Mouse (Mus musculus) embryonic facial prominence, embryonic 10.5 days (tissue): Measurements from ENCODE around the gene Ccdc113. TPM values are rescaled to one million over a fixed set of nuclear protein-coding genes. Genes with fewer than 3 reads are reported as not detected.
"Not testable (repeated sequence)": the region's sequence is repeated elsewhere in the genome, so short reads cannot be mapped to it uniquely, and the experiment has no call there.

Experiments used
- DNase-seq: peaks from one replicate; pipeline ENCODE4 v3.0.0-alpha.2; 2017; ENCODE audit warnings: low spot score
- H3K27ac ChIP-seq: fragments of 300-500 bp; sonication (generic); replicated peaks from 2 replicates; pipeline ENCODE4 v1.5.1; 2016; ENCODE audit warnings: mild to moderate bottlenecking
- H3K27me3 ChIP-seq: fragments of 300-500 bp; sonication (generic); replicated peaks from 2 replicates; pipeline ENCODE4 v1.6.1; 2016; ENCODE audit warnings: low read depth, mild to moderate bottlenecking; ENCODE audit not compliant: poor library complexity, severe bottlenecking
- H3K36me3 ChIP-seq: fragments of 300-500 bp; sonication (generic); replicated peaks from 2 replicates; pipeline ENCODE4 v1.6.1; 2016; ENCODE audit warnings: mild to moderate bottlenecking, moderate library complexity
- H3K4me1 ChIP-seq: fragments of 300-500 bp; sonication (generic); 2 replicates; pipeline ENCODE4 v1.6.1; 2016
- H3K4me3 ChIP-seq: fragments of 300-500 bp; sonication (generic); 2 replicates; pipeline ENCODE4 v1.5.1; 2016; ENCODE audit warnings: mild to moderate bottlenecking, moderate library complexity
- H3K9me3 ChIP-seq: fragments of 300-500 bp; sonication (generic); 2 replicates; pipeline ENCODE4 v1.6.1; 2016; ENCODE audit warnings: mild to moderate bottlenecking
- WGBS: fragments of 180-500 bp; shearing (Covaris S2); methylation state at CpG from one replicate; pipeline ENCODE4 v1.1.7; 2016; 5-methylcytosine and 5-hydroxymethylcytosine counted together
- polyA plus RNA-seq: library from polyadenylated mRNA; unstranded; fragments of >200 nt; fragmentation: Nextera tagmentation; extraction: Ambion mirVana; gene quantifications from 2 replicates; pipeline ENCODE4 v1.2.1, GENCODE M21; 2016

Gene Ccdc113
- polyA plus RNA-seq, 1 experiment from 2014 or later = 0.11 TPM

DNA sequence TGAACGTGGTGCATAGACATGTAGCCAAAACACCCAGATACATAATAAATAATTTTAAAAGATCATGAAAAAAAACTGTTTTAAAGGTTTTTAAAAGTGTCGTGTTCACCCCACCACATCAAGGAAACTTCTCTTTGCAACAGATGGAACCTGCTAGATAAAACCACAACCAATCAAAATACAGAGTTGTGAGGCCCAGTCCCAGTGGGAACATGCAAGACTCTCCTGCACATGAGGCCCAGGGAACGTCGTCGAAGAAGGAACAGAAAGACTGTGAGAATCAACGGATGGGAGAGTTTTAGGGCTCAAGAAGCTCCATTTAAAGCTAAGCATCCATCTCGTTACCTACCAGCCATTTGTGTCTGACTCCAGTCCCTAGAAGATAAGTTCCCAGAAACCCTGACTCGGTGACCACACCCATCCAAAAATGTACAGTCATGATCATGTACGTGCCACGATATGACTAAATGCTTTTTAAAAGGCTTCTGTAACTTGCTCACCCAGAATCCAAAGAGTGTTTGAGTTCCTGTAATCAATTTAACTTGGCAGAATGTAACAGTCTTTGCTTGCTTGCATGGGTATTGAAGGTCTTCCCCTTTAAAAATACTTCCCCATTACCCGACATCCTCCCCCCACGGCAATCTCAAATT lies 58.4 kb downstream of the Ccdc113 start:
- no peak overlapping the region for H3K4me3 ChIP-seq
- 89% methylated on average over 12 of the region's 12 CpGs for WGBS
- peaks cover 10% of the 10 kb centered on the region for H3K4me1 ChIP-seq
- H3K27ac ChIP-seq = no peak overlapping the region
- no peaks in the 10 kb centered on the region for H3K36me3 ChIP-seq
- DNase-seq = no peak
- H3K27me3 ChIP-seq = no peaks in the 10 kb centered on the region
- H3K9me3 ChIP-seq = no peaks in the 10 kb centered on the region

DNA sequence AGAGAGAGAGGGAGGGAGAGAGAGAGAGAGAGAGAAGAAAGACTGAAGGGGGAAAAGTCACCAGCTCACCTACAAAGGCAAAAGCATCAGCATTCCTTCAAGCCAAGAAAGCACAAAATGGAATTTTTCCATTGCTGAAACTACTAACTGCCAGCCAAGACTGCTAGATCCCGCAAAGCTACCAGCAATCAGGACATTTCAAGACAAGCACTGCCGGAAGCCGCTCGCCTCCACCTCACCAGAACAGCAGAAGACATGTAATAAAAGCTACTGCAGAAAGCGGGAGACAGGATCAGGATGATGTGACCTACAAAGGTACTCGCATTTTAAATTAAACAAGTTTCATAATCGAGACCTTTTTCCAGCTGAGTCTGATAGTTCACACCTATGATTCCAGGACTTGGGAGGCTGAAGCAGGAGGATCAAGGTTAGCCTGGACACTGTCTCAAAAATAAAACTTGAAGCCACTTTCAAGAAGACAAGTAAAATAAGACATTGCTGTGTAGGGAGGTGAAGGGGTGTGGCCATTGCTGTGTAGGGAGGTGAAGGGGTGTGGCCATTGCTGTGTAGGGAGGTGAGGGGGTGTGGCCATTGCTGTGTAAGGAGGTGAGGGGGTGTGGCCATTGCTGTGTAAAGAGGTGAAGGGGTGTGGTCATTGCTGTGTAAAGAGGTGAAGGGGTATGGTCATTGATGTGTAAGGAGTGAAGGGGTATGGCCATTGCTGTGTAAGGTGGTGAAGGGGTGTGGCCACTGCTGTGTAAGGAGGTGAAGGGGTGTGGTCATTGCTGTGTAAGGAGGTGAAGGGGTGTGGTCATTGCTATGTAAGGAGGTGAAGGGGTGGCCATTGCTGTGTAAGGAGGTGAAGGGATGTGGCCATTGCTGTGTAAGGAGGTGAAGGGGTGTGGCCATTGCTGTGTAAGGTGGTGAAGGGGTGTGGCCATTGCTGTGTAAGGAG lies 59.8 kb downstream of the Ccdc113 start:
- Histone ChIP-seq H3K27me3 (no peaks in the 10 kb centered on the region), H3K4me1 (peaks cover 10% of the 10 kb centered on the region), H3K9me3 (no peaks in the 10 kb centered on the region), H3K4me3 (no peak overlapping the region), H3K36me3 (no peaks in the 10 kb centered on the region), H3K27ac (no peak overlapping the region)
- DNase-seq = no peak
- WGBS = 89% methylated on average over 7 of the region's 7 CpGs

DNA sequence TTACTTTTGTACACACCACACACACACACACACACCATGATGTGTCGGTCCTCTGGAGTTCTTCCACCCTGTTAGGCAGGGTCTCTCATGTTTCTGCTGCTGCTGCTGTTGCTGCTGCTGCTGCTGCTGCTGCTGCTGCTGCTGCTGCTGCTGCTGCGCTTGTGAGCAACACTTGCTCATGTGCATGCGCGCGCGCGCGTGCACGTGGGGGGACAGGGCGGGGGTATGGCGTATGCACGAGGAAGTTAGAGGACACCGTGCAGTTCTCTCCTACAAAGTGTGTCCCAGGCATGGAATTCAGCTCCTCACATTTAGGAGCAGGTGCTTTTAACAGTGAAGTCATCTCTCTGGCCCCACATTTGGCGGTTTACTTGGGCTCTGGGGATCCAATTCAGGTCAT lies 61.2 kb downstream of the Ccdc113 start:
- Histone ChIP-seq H3K4me1 (peaks cover 10% of the 10 kb centered on the region), H3K36me3 (no peaks in the 10 kb centered on the region), H3K27me3 (no peaks in the 10 kb centered on the region), H3K9me3 (no peaks in the 10 kb centered on the region), H3K4me3 (no peak overlapping the region), H3K27ac (no peak overlapping the region)
- 88% methylated on average over 14 of the region's 14 CpGs for WGBS
- DNase-seq = no peak

DNA sequence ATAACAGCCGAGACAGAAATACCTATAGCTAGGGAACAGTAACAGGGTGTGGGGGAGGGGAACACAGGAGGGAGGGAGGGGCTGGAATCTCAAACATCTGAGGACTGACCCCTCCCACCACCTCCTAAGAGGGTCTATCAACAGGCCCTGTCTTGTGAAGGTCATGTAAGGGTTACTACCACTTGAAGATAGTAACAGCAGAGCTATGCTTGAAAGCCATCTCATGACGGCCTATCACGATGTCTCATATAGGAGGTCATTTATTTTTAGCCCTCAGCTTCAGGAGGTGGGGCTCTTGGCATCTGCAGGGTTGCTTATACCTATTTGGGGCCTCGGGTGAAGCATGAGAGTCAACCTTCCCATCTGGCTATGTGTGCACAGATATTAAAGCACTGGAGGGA lies 63.0 kb downstream of the Ccdc113 start:
- no peaks in the 10 kb centered on the region for H3K27me3 ChIP-seq
- H3K9me3 ChIP-seq = no peaks in the 10 kb centered on the region
- 67% methylated on average over 4 of the region's 4 CpGs for WGBS
- H3K27ac ChIP-seq = no peak overlapping the region
- no peaks in the 10 kb centered on the region for H3K36me3 ChIP-seq
- peak; percentile 22 for DNase-seq
- no peak overlapping the region for H3K4me3 ChIP-seq
- peaks cover 10% of the 10 kb centered on the region for H3K4me1 ChIP-seq

DNA sequence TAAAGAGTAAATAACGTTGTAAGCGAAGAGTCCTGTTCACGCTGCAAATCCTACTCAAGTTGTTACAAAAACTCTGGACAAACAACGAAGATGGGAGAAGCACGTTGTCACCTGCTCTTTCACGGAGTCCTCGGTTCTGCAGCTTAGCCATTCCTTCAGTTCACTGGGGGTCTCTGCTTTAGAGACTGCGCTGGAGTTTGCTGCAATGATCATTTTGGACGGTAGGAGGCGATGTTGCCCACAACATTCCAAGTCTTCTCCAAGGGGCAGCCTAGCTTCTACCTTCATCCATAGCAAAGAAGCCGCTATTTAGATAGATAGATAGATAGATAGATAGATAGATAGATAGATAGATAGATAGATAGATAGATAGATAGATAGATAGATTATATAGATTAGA lies 66.0 kb downstream of the Ccdc113 start:
- no peak overlapping the region for H3K27ac ChIP-seq
- H3K36me3 ChIP-seq = no peaks in the 10 kb centered on the region
- peak; percentile 80 for DNase-seq
- H3K4me3 ChIP-seq = no peak overlapping the region
- no peaks in the 10 kb centered on the region for H3K27me3 ChIP-seq
- WGBS = 14% methylated on average over 11 of the region's 11 CpGs
- H3K4me1 ChIP-seq = peaks cover 8% of the 10 kb centered on the region
- no peaks in the 10 kb centered on the region for H3K9me3 ChIP-seq

DNA sequence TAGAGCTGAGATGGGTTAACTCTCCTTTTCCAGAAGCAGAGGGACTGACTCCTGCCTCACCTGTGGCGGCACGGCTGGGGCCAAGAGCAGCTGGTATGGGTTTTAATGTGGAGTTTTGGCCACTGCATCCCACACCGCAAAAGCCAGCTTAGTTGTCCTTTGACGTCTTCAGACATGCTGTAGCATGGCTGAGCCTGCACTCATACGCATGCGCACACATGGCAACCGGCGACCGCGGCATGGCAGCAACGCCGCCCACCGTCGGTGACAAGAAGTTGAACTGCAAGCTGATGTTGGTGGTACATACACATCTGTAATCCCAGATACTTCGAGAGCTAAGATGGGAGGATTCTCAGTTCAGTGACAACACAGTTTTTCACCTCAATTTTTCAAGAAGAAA lies 67.4 kb downstream of the Ccdc113 start:
- no peaks in the 10 kb centered on the region for H3K9me3 ChIP-seq
- no peak overlapping the region for H3K27ac ChIP-seq
- 77% methylated on average over 15 of the region's 15 CpGs for WGBS
- H3K36me3 ChIP-seq = no peaks in the 10 kb centered on the region
- H3K4me3 ChIP-seq = no peak overlapping the region
- DNase-seq = no peak
- H3K27me3 ChIP-seq = no peaks in the 10 kb centered on the region
- H3K4me1 ChIP-seq = peaks cover 7% of the 10 kb centered on the region

DNA sequence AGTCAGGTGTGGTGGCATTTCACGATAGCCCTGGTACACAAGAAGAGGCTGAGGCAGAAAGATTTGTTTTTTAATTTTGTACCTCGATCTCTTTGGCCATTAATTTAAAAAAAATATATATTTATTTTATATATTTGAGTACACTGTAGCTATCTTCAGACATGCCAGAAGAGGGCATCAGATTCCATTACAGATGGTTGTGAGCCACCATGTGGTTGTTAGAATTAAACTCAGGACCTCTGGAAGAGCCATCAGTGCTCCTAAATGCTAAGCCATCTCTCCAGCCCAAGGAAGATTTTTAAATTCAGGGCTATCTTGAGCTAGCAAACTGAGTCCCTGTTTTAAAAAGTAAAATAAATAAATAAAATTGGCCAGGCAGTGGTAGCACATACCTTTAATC lies 68.3 kb downstream of the Ccdc113 start:
- H3K36me3 ChIP-seq = no peaks in the 10 kb centered on the region
- 76% methylated on average over 2 of the region's 2 CpGs for WGBS
- no peak for DNase-seq

DNA sequence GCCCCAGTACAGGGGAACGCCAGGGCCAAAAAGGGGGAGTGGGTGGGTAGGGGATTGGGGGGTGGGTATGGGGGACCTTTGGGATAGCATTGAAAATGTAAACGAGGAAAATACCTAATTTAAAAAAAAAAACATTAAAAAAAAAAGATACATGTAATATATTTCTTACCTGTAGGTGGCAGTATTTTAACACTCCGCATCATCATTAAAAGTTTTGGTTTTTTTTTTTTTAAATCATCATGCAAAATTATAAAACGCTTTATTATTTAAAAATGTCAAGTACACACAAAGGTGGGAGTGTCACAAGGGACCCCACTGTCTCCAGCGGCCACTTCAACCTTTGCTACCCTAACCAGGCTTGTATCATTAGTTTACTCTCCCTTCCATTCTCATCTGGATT lies 72.6 kb downstream of the Ccdc113 start:
- not testable (repeated sequence) for H3K4me1 ChIP-seq, H3K27ac ChIP-seq, H3K4me3 ChIP-seq, H3K27me3 ChIP-seq, H3K9me3 ChIP-seq, DNase-seq, H3K36me3 ChIP-seq
- WGBS = 22% methylated on average over 4 of the region's 5 CpGs

More for the DNA sequence above, 68.3 kb downstream of the Ccdc113 start:
- no peaks in the 10 kb centered on the region for H3K4me1 ChIP-seq
- H3K27ac ChIP-seq = no peak overlapping the region
- H3K27me3 ChIP-seq = no peaks in the 10 kb centered on the region
- H3K4me3 ChIP-seq = no peak overlapping the region
- no peaks in the 10 kb centered on the region for H3K9me3 ChIP-seq

DNA sequence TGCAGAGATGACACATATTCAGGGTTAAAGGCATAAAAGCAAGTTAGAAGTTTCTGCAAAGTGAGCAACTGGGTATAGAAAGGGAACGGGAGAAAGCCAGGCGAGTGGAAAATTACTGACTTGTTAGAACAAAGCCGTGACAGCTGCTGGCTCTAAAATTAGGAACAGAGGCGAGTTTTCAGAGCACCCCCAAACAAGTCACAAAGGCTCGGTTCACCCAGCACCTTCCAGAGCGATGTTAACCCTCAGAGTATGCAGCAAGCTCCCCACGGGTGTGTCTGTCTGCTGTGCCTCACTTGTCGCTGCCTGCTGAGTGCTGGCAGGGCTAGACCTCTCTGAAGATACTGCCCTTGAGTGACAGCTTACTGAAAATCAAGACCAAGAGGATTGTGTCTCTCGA lies 73.3 kb downstream of the Ccdc113 start:
- Histone ChIP-seq H3K4me3 (no peak overlapping the region), H3K4me1 (peaks cover 3% of the 10 kb centered on the region; the same call in 1 of the 2 replicates), H3K36me3 (no peaks in the 10 kb centered on the region), H3K9me3 (no peaks in the 10 kb centered on the region), H3K27me3 (0 out of 2 replicates have a peak, but pooled peaks cover 6% of the 10 kb centered on the region), H3K27ac (no peak overlapping the region)
- 68% methylated on average over 9 of the region's 9 CpGs for WGBS
- no peak for DNase-seq

Other genes starting within 250 kb of the Ccdc113 start
- gene Cngb1, start 227.5 kb upstream of the Ccdc113 start, polyA plus RNA-seq = not detected in 2 replicates
- not detected in 2 replicates for gene Tepp, start 223.5 kb upstream of the Ccdc113 start, polyA plus RNA-seq
- gene Zfp319, start 202.1 kb upstream of the Ccdc113 start, polyA plus RNA-seq = 11.5 and 12.4 TPM in 2 replicates
- 42.2 and 47.0 TPM in 2 replicates for gene Usb1, start 201.8 kb upstream of the Ccdc113 start, polyA plus RNA-seq
- 11.3 and 12.5 TPM in 2 replicates for gene Mmp15, start 181.8 kb upstream of the Ccdc113 start, polyA plus RNA-seq
- 141 and 148 TPM in 2 replicates for gene Cfap20, start 99.2 kb upstream of the Ccdc113 start, polyA plus RNA-seq
- gene Csnk2a2, start 44.0 kb upstream of the Ccdc113 start, polyA plus RNA-seq = 12.6 and 15.2 TPM in 2 replicates
- not detected in 2 replicates for gene Prss54, start 42.3 kb downstream of the Ccdc113 start, polyA plus RNA-seq
- 31.8 and 32.2 TPM in 2 replicates for gene Gins3, start 99.4 kb downstream of the Ccdc113 start, polyA plus RNA-seq
- gene Ndrg4, start 142.9 kb downstream of the Ccdc113 start, polyA plus RNA-seq = 18.5 and 20.6 TPM in 2 replicates
- 19.9 and 21.0 TPM in 2 replicates for gene Setd6, start 181.8 kb downstream of the Ccdc113 start, polyA plus RNA-seq